Mouse (Mus musculus): Measurements from ENCODE around the gene Inpp5d. TPM values are rescaled to one million over a fixed set of nuclear protein-coding genes. Genes with fewer than 3 reads are reported as not detected.

Gene Inpp5d
- total and polyA plus RNA-seq, 2 experiments from 2014 or later = 3.1 to 6.4 TPM

DNA sequence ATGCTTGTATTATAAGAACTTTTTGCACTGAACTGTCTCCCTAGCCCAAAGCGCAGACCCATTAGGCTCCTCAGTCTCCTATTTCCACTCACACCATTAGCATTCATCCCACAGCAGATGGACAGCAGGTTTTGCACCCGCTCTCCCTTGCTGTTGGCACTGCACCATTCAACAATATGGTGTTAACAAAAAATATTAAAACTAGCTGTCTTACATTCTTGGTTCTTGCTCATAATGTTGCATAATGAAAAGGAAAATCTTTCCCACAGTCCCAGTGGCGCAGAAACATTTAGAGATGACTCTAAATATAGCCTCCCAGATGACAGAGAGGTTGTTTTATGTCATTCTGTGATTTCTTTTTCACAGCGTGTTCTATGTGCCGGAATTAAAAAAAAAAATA, 113.1 kb downstream of the Inpp5d start:
- Histone ChIP-seq H3K4me2 (ENCODE audit: low read depth, low read length, poor library complexity, severe bottlenecking) (no peak overlapping the region), H3K27me3 (ENCODE audit: insufficient read depth, low read length) (no peaks in the 10 kb centered on the region), H3K9ac (replicated peaks; ENCODE audit: low read length, poor library complexity, severe bottlenecking) (no peak overlapping the region), H3K36me3 (ENCODE audit: insufficient read depth, low read length) (peaks cover 5% of the 10 kb centered on the region; the same call in 1 of the 2 replicates), H3K27ac (ENCODE audit: low read depth, low read length) (no peak overlapping the region), H3K9me3 (ENCODE audit: low read length) (no peaks in the 10 kb centered on the region), H3K4me3 (ENCODE audit: low read depth, low read length) (no peak overlapping the region), H3K4me1 (ENCODE audit: insufficient read depth, low read length) (no peaks in the 10 kb centered on the region)
- 86% methylated on average over 5 of the region's 5 CpGs for WGBS
- DNase-seq (ENCODE audit: low spot score) (no peak), ATAC-seq (ENCODE audit: low FRiP score) (no peak)
- TF ChIP-seq CTCF (IDR thresholded peaks at IDR 0.05) = no peak

DNA sequence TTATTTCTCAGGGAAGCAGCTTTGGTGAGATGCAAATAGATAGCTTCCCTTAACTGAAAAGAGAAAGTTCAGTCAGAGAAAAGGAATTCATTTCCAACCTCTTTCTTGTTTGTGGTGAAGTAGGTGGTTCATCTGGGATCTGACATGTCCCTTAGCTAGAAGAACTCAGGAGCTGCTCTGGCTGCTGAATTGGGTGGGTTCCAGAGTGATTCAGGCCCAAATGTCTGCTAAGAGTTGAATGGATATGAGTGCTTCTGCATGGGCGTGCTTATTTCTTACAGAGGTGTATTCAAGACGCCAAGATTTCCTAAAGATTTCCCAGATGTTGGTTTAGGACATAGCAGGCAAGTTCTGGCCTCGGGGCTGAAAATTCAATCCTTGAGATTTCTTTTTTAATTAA, 114.0 kb downstream of the Inpp5d start:
- no peak for DNase-seq (ENCODE audit: low spot score)
- no peak for ATAC-seq (ENCODE audit: low FRiP score)
- Histone ChIP-seq H3K9ac (replicated peaks; ENCODE audit: low read length, poor library complexity, severe bottlenecking) (no peak overlapping the region), H3K36me3 (ENCODE audit: insufficient read depth, low read length) (peaks cover 5% of the 10 kb centered on the region; the same call in 1 of the 2 replicates), H3K9me3 (ENCODE audit: low read length) (no peaks in the 10 kb centered on the region), H3K4me1 (ENCODE audit: insufficient read depth, low read length) (no peaks in the 10 kb centered on the region), H3K27me3 (ENCODE audit: insufficient read depth, low read length) (no peaks in the 10 kb centered on the region), H3K4me2 (ENCODE audit: low read depth, low read length, poor library complexity, severe bottlenecking) (no peak overlapping the region), H3K27ac (ENCODE audit: low read depth, low read length) (no peak overlapping the region), H3K4me3 (ENCODE audit: low read depth, low read length) (no peak overlapping the region)
- WGBS = 80% methylated on average over 3 of the region's 3 CpGs
- TF ChIP-seq CTCF (IDR thresholded peaks at IDR 0.05) = no peak

DNA sequence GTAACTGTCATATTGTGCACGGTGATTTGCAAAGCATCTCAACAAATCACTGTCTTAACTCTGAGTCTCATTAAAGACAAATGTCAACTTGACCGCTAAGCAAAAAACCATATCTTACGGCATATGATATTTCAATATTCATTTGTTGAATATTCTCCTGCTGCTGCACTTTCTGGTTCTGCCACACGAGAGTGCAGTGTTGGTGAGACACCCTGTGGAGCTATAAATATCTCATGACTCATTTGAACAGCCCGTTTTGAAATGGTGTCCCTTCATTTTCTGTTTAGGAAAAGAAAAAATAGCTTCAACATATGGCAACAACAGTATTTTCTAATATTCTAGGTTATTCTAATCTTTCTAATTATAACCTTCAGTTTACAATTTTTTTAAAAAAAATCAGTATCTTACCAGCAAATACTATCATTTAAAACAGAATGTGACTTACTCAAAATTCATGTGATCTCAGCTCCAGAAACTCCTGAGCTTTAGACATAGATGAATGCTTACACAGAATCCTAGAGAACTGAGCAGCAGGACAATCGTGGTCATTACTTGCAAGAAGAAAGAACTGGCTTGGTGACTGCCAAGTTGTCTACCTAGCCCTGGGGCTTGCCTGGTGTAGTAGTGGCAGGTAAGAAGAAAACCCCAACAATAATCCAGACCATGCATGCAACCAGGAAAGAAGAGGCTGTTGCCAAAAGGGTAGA, 120.6 kb downstream of the Inpp5d start:
- H3K36me3 ChIP-seq (ENCODE audit: insufficient read depth, low read length) = no peaks in the 10 kb centered on the region
- ATAC-seq (ENCODE audit: low FRiP score) (no peak), DNase-seq (ENCODE audit: low spot score) (no peak)
- H3K9me3 ChIP-seq (ENCODE audit: low read length) = no peaks in the 10 kb centered on the region
- H3K4me2 ChIP-seq (ENCODE audit: low read depth, low read length, poor library complexity, severe bottlenecking) = no peak overlapping the region
- WGBS = 77% methylated on average over 6 of the region's 6 CpGs
- no peak overlapping the region for H3K4me3 ChIP-seq (ENCODE audit: low read depth, low read length)
- TF ChIP-seq CTCF (IDR thresholded peaks at IDR 0.05) = 0 out of 2 replicates have a peak, but pooled peaks have one; percentile 11
- no peak overlapping the region for H3K27ac ChIP-seq (ENCODE audit: low read depth, low read length)
- no peaks in the 10 kb centered on the region for H3K4me1 ChIP-seq (ENCODE audit: insufficient read depth, low read length)
- H3K27me3 ChIP-seq (ENCODE audit: insufficient read depth, low read length) = no peaks in the 10 kb centered on the region
- H3K9ac ChIP-seq (replicated peaks; ENCODE audit: low read length, poor library complexity, severe bottlenecking) = no peak overlapping the region

GRCm38 (mm10) chr1:87749360-87749973, 129.4 kb downstream of the Inpp5d start:
- H3K9me3 ChIP-seq (ENCODE audit: low read length) = no peaks in the 10 kb centered on the region
- H3K4me3 ChIP-seq (ENCODE audit: low read depth, low read length) = no peak overlapping the region
- H3K9ac ChIP-seq (replicated peaks; ENCODE audit: low read length, poor library complexity, severe bottlenecking) = no peak overlapping the region
- TF ChIP-seq CTCF (IDR thresholded peaks at IDR 0.05) = no peak
- DNase-seq (ENCODE audit: low spot score) (no peak), ATAC-seq (ENCODE audit: low FRiP score) (no peak)
- H3K27me3 ChIP-seq (ENCODE audit: insufficient read depth, low read length) = no peaks in the 10 kb centered on the region; the same call in 1 of the 2 replicates
- H3K36me3 ChIP-seq (ENCODE audit: insufficient read depth, low read length) = no peaks in the 10 kb centered on the region
- no peaks in the 10 kb centered on the region for H3K4me1 ChIP-seq (ENCODE audit: insufficient read depth, low read length)
- H3K27ac ChIP-seq (ENCODE audit: low read depth, low read length) = no peak overlapping the region
- no peak overlapping the region for H3K4me2 ChIP-seq (ENCODE audit: low read depth, low read length, poor library complexity, severe bottlenecking)

GRCm38 (mm10) chr1:87755641-87756470, 135.7 kb downstream of the Inpp5d start, which contains the start of gene Atg16l1:
Gene Atg16l1 (plus strand): TSS chr1:87755870.
- H3K27ac ChIP-seq (ENCODE audit: low read depth, low read length) = peak within 1 kb of the TSS; percentile 92
- WGBS = 1% methylated on average over 79 of the region's 79 CpGs
- H3K27me3 ChIP-seq (ENCODE audit: insufficient read depth, low read length) = no peaks in the 10 kb centered on the region
- H3K9me3 ChIP-seq (ENCODE audit: low read length) = no peaks in the 10 kb centered on the region
- peak within 1 kb of the TSS; percentile 79 for H3K9ac ChIP-seq (replicated peaks; ENCODE audit: low read length, poor library complexity, severe bottlenecking)
- peak within 1 kb of the TSS; percentile 90 for H3K4me3 ChIP-seq (ENCODE audit: low read depth, low read length)
- ATAC-seq (ENCODE audit: low FRiP score) (peak; percentile 98), DNase-seq (ENCODE audit: low spot score) (peak; percentile 98)
- TF ChIP-seq CTCF (IDR thresholded peaks at IDR 0.05) = peak; percentile 79
- H3K4me1 ChIP-seq (ENCODE audit: insufficient read depth, low read length) = no peaks in the 10 kb centered on the region
- 0 out of 2 replicates have a peak, but pooled peaks cover 2% of the 10 kb centered on the region for H3K36me3 ChIP-seq (ENCODE audit: insufficient read depth, low read length)
- peak within 1 kb of the TSS; percentile 46 for H3K4me2 ChIP-seq (ENCODE audit: low read depth, low read length, poor library complexity, severe bottlenecking)

All from midbrain, postnatal 0 days (tissue).